Mouse (Mus musculus) left cerebral cortex, postnatal 4 days (tissue): ENCODE data around the gene Rgs7bp. TPM values are rescaled to one million over a fixed set of nuclear protein-coding genes. Genes with fewer than 3 reads are reported as not detected.
A peak's percentile ranks its signal among the peaks of the same experiment; 100 is the strongest.
"Not testable (repeated sequence)": the region's sequence is repeated elsewhere in the genome, so short reads cannot be mapped to it uniquely, and the experiment has no call there.

ENCODE experiments used
- DNase-seq: peaks from one replicate; pipeline ENCODE4 v3.0.0-alpha.2; 2022
- intact Hi-C: fragments of 180-260 bp; cut with DNase I; formaldehyde crosslinking; loops from one replicate; pipeline ENCODE4 v1.15.1; 2025
- total RNA-seq, 2 experiments: library from RNA; stranded (reverse); gene quantifications; 2 replicates each; pipeline ENCODE4 v1.2.3; 2021

Gene Rgs7bp
- total RNA-seq, 2 experiments from 2014 or later: 32.5 to 34.2 TPM

- intact Hi-C loops: loop anchor here (5.0 to 10.0 kb wide), 3 partner anchors 104 to 1957 kb away; partner anchors contain the start of gene Rgs7bp
- peak; percentile 88 for DNase-seq
These were observed 106.8 kb downstream of the Rgs7bp start for GRCm38 (mm10) chr13:104947958-104948357.

- intact Hi-C loops: loop anchor here (10.0 kb wide), 2 partner anchors 284 to 1964 kb away; no protein-coding TSS in a partner anchor
- DNase-seq: no peak
These were observed 114.2 kb downstream of the Rgs7bp start for GRCm38 (mm10) chr13:104940483-104940882.

- DNase-seq: peak; percentile 59
- intact Hi-C loops: loop anchor here (5.0 to 10.0 kb wide), 4 partner anchors 133 to 1965 kb away; partner anchors contain the start of gene Adamts6
These were observed 114.9 kb downstream of the Rgs7bp start for GRCm38 (mm10) chr13:104939856-104940255.

- DNase-seq: peak; percentile 27
- intact Hi-C loops: loop anchor here (5.0 to 10.0 kb wide), 2 partner anchors 132 to 654 kb away; partner anchors contain the start of gene Adamts6
These were observed 115.7 kb downstream of the Rgs7bp start for GRCm38 (mm10) chr13:104938966-104939593.

GRCm38 (mm10) chr13:104937759-104938158, 117.0 kb downstream of the Rgs7bp start:
- intact Hi-C loops: loop anchor here (5.0 to 10.0 kb wide), 2 partner anchors 130 to 653 kb away; partner anchors contain the start of gene Adamts6
- no peak for DNase-seq

- intact Hi-C loops: loop anchor here (5.0 to 10.0 kb wide), 2 partner anchors 129 to 652 kb away; partner anchors contain the start of gene Adamts6
- no peak for DNase-seq
These were observed 118.1 kb downstream of the Rgs7bp start for GRCm38 (mm10) chr13:104936586-104936985.

GRCm38 (mm10) chr13:104931635-104932532, 122.8 kb downstream of the Rgs7bp start:
- intact Hi-C loops: loop anchor here (10.0 kb wide), 1 partner anchor 647 kb away; the partner anchor contains the start of gene Adamts6
- DNase-seq: no peak

GRCm38 (mm10) chr13:104930814-104931213, 123.9 kb downstream of the Rgs7bp start:
- no peak for DNase-seq
- intact Hi-C loops: loop anchor here (10.0 kb wide), 1 partner anchor 646 kb away; the partner anchor contains the start of gene Adamts6

- intact Hi-C loops: no loop called here
- DNase-seq: no peak
These were observed 136.1 kb downstream of the Rgs7bp start for GRCm38 (mm10) chr13:104918663-104919062.

- intact Hi-C loops, DNase-seq: not testable (repeated sequence)
These were observed 138.0 kb downstream of the Rgs7bp start for GRCm38 (mm10) chr13:104916771-104917170.

GRCm38 (mm10) chr13:104916106-104916505, 138.6 kb downstream of the Rgs7bp start:
- intact Hi-C loops: no loop called here

GRCm38 (mm10) chr13:104914288-104914895, 140.3 kb downstream of the Rgs7bp start:
- no peak for DNase-seq
- intact Hi-C loops: no loop called here

More at GRCm38 (mm10) chr13:104916106-104916505, 138.6 kb downstream of the Rgs7bp start:
- DNase-seq: no peak

- DNase-seq, intact Hi-C loops: not testable (repeated sequence)
These were observed 143.1 kb downstream of the Rgs7bp start for GRCm38 (mm10) chr13:104911626-104912025.

GRCm38 (mm10) chr13:104911006-104911405, 143.7 kb downstream of the Rgs7bp start:
- DNase-seq, intact Hi-C loops: not testable (repeated sequence)

GRCm38 (mm10) chr13:104908691-104909090, 146.0 kb downstream of the Rgs7bp start:
- DNase-seq: no peak

More at GRCm38 (mm10) chr13:104908691-104909090, 146.0 kb downstream of the Rgs7bp start:
- intact Hi-C loops: no loop called here

Other genes starting within 250 kb of the Rgs7bp start
- 10 to 100 TPM; 31.0 to 31.2 TPM for gene Cwc27, start 237.8 kb downstream of the Rgs7bp start, total RNA-seq
- gene Shisal2b, start 191.0 kb downstream of the Rgs7bp start, total RNA-seq: 1 to 10 TPM in 1 of 2 experiments, under 1 TPM in 1; 0.56 to 1.0 TPM
- not detected for gene 4933425L06Rik, start 27.2 kb upstream of the Rgs7bp start, total RNA-seq
- gene Rnf180, start 239.9 kb upstream of the Rgs7bp start, total RNA-seq: 10 to 100 TPM; 39.3 to 46.9 TPM